Mouse (Mus musculus) ES-E14 (cell line): ENCODE measurements around the gene Tgfbr3. TPM values are rescaled to one million over a fixed set of nuclear protein-coding genes. Genes with fewer than 3 reads are reported as not detected.

ENCODE experiments used
- DNase-seq: peaks from one replicate; pipeline ENCODE4 v3.0.0-alpha.2; 2013; ENCODE audit warnings: low read depth, low spot score
- H3K27ac ChIP-seq: 2 replicates; pipeline ENCODE4 v1.5.1; 2012; ENCODE audit warnings: low read depth, mild to moderate bottlenecking, low read length, moderate library complexity, mixed read lengths; ENCODE audit not compliant: poor library complexity, insufficient read depth, severe bottlenecking
- H3K36me3 ChIP-seq: 2 replicates; pipeline ENCODE4 v1.6.1; 2012; ENCODE audit warnings: mild to moderate bottlenecking, low read length, moderate library complexity, mixed read lengths; ENCODE audit not compliant: control insufficient read depth, poor library complexity, insufficient read depth, severe bottlenecking
- H3K4me1 ChIP-seq, 2 experiments: fragments of 150-350 bp in 1 of 2; sonication (generic) in 1 of 2; 2 replicates each; pipeline ENCODE4 v1.6.1; 2012; ENCODE audit warnings: low read length in 2 of 2, mild to moderate bottlenecking in 1 of 2, mixed read lengths in 1 of 2; ENCODE audit not compliant: control insufficient read depth in 2 of 2, insufficient read depth in 2 of 2, poor library complexity in 1 of 2
- H3K4me3 ChIP-seq, 2 experiments: fragments of 150-350 bp in 1 of 2; sonication (generic) in 1 of 2; 2 replicates each; pipeline ENCODE4 v1.5.1; 2012; ENCODE audit warnings: low read length in 2 of 2, low read depth in 1 of 2, mild to moderate bottlenecking in 1 of 2, mixed read lengths in 1 of 2; ENCODE audit not compliant: insufficient read depth in 1 of 2, poor library complexity in 1 of 2, severe bottlenecking in 1 of 2
- H3K9ac ChIP-seq: 2 replicates; pipeline ENCODE4 v1.6.1; 2012; ENCODE audit warnings: low read depth, mild to moderate bottlenecking, low read length, mixed read lengths; ENCODE audit not compliant: poor library complexity, insufficient read depth, severe bottlenecking
- H3K9me3 ChIP-seq: fragments of 150-350 bp; sonication (generic); 2 replicates; pipeline ENCODE4 v1.6.1; 2012; ENCODE audit warnings: low read depth, mild to moderate bottlenecking, low read length; ENCODE audit not compliant: control insufficient read depth, insufficient read depth
- CHD2 ChIP-seq: IDR thresholded peaks from 2 replicates; pipeline ENCODE4 v1.6.1; 2014; ENCODE audit warnings: mild to moderate bottlenecking, low read depth, low read length, inconsistent platforms
- HCFC1 ChIP-seq: IDR thresholded peaks from 2 replicates; pipeline ENCODE4 v1.6.1; 2012; ENCODE audit warnings: low read length, inconsistent platforms, borderline replicate concordance; ENCODE audit not compliant: insufficient read depth
- MAFK ChIP-seq: IDR thresholded peaks from 2 replicates; pipeline ENCODE4 v1.6.1; 2014; ENCODE audit warnings: mild to moderate bottlenecking, low read depth, low read length, inconsistent platforms; ENCODE audit not compliant: insufficient read depth
- ZC3H11A ChIP-seq: IDR thresholded peaks from 2 replicates; pipeline ENCODE4 v1.6.1; 2012; ENCODE audit warnings: low read depth, mild to moderate bottlenecking, inconsistent platforms, low read length, borderline replicate concordance
- ZNF384 ChIP-seq: IDR thresholded peaks from 2 replicates; pipeline ENCODE4 v1.6.1; 2012; ENCODE audit warnings: low read depth, low read length, inconsistent platforms
- in situ Hi-C, 2 experiments: fragments of 600-800 bp; cut with MboI; formaldehyde crosslinking; loops; one replicate each; pipeline ENCODE4 v1.15.1; 2025; ENCODE audit warnings: low sequenced_read_pairs in 2 of 2, inconsistent platforms in 1 of 2; ENCODE audit not compliant: unreplicated experiment in 2 of 2
- total RNA-seq: library from RNA; depleted of rRNA; stranded (reverse); fragments of 300-350 nt; gene quantifications from 2 replicates; pipeline ENCODE4 v1.2.3, GENCODE M21; 2012

Tgfbr3 gene
- total RNA-seq, 1 experiment = 3.1 TPM

DNA sequence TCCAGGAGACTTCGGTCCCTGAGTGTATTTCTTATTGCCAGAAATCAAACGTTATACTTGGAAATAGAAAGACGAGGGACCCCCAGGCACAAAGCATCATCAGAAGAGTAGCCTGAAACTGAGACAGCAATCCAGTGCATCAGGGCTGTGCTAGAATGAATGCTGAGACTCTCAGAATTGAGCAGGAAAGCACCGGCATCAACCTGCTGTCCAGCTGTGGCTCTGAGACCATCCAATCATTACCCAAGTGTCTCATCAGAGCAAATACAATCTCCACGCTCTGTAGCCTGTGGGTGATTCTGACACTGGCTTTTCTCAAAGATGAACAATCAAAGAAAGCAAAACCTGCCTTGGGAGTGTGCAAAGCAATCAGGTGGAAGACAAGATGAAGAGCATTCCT lies 221.3 kb downstream of the Tgfbr3 start:
- Histone ChIP-seq H3K4me1 (no peaks in the 10 kb centered on the region), H3K27ac (no peak overlapping the region), H3K4me3 (no peak overlapping the region), H3K9ac (no peak overlapping the region), H3K9me3 (no peaks in the 10 kb centered on the region), H3K36me3 (no peaks in the 10 kb centered on the region)
- DNase-seq = no peak
- TF ChIP-seq CHD2 (no peak), MAFK (no peak), ZNF384 (no peak), ZC3H11A (no peak), HCFC1 (no peak)
- in situ Hi-C loops = no loop called here

DNA sequence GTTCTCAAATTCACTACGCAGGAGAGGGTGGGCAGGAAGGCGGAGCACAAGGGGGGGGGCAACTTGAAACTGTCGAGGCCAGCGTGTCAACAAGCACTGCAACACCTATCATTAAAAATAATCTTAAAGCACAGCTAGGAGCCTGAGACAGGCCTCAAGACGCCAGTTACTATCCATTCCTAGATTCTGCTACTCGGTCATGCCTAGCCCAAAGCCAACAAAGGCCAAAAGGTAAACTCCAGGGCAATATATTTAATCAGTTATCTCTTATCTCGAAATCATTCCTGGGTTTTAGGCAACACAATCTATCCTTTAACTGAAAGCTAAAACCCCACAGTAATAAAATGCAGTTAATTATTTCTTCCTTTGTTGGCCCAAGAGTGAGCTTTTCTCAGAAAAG lies 221.9 kb downstream of the Tgfbr3 start:
- no peak for TF ChIP-seq ZNF384
- TF ChIP-seq CHD2 = no peak
- no peak for TF ChIP-seq ZC3H11A
- TF ChIP-seq HCFC1 = no peak
- no peak for TF ChIP-seq MAFK
- Histone ChIP-seq H3K4me3 (no peak overlapping the region), H3K9ac (no peak overlapping the region), H3K27ac (no peak overlapping the region), H3K9me3 (no peaks in the 10 kb centered on the region), H3K36me3 (no peaks in the 10 kb centered on the region), H3K4me1 (no peaks in the 10 kb centered on the region)
- in situ Hi-C loops = no loop called here
- DNase-seq = no peak

DNA sequence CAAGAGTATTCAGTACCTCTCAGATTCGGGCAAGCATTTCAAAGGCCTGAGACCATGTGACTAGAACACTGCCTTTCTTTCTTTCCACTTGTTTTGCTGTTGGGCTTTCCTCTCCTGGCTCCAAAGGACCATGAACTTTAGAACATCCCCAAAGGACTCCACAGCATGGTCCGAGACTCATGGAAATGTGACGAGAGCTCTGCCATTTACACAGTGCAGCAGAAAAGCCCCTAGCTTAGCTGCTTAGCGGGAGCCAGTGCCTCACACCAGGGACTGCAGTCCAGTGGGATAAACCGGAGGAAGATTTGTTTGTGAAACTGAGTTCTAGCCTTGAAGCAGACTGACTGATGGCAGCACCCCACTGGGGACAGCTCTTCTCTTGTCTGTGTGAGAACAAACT lies 224.5 kb downstream of the Tgfbr3 start:
- in situ Hi-C loops = no loop called here
- H3K27ac ChIP-seq = no peak overlapping the region
- H3K9me3 ChIP-seq = no peaks in the 10 kb centered on the region
- no peak for DNase-seq
- no peak overlapping the region for H3K4me3 ChIP-seq
- no peak overlapping the region for H3K9ac ChIP-seq
- no peaks in the 10 kb centered on the region for H3K4me1 ChIP-seq
- H3K36me3 ChIP-seq = no peaks in the 10 kb centered on the region
- TF ChIP-seq MAFK (no peak), ZNF384 (no peak), HCFC1 (no peak)

DNA sequence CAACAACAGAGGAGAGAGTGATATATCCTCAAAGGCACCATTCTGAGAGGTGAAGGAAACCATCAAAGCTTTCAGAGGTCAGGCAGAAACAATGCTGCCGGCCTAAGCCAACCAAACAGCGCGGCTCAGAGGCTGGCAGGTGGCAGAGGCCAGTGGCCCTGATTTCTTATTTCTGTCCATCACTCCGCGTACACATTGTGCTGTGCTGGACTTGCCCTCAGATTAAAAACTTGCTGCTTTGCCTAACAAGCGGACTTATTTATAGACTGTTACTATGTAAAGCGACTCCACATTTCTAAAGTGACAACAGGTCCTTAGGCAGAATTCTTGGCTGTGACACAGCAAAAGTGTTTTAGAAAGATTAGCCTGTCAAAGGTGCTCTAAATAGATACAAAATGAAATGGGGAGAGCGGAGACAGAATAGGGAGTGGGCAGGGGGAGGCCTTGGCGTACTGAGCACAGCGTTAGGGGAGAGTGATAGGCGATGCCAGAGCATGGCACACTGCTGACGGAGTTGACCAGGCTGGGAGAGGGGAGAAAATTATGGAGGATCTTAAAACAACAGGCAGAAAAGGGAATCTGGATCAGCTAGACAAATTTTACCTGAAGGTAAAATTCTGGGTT lies 227.1 kb downstream of the Tgfbr3 start:
- H3K27ac ChIP-seq = no peak overlapping the region
- H3K36me3 ChIP-seq = no peaks in the 10 kb centered on the region
- no peaks in the 10 kb centered on the region for H3K9me3 ChIP-seq
- in situ Hi-C loops = no loop called here
- no peaks in the 10 kb centered on the region for H3K4me1 ChIP-seq
- TF ChIP-seq CHD2 (no peak), HCFC1 (no peak), MAFK (no peak)
- no peak overlapping the region for H3K9ac ChIP-seq
- no peak for DNase-seq
- H3K4me3 ChIP-seq = no peak overlapping the region

DNA sequence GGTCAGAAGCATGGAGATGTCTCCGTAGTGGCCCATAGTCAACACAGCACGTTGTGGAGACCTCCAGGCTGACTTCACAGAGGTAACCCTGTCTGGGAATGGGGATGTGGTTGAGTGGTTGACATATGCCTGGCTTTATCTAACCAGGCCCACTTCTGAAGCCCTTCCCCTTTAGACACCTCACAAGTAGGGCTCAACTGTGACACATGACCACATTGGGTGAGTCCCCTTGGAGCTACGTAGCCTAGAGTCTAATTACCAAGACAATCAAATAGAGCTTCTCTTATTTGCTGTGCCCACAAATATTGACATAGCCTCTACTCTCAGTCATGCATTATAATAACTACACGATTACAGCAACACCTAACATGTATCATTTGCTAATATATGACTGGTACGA lies 229.9 kb downstream of the Tgfbr3 start:
- H3K36me3 ChIP-seq = no peaks in the 10 kb centered on the region
- DNase-seq = no peak
- no peak for TF ChIP-seq ZNF384
- no peak for TF ChIP-seq HCFC1
- TF ChIP-seq CHD2 = no peak
- TF ChIP-seq ZC3H11A = no peak
- TF ChIP-seq MAFK = no peak
- no peak overlapping the region for H3K9ac ChIP-seq
- H3K4me1 ChIP-seq = no peaks in the 10 kb centered on the region
- in situ Hi-C loops = no loop called here
- no peak overlapping the region for H3K4me3 ChIP-seq
- H3K27ac ChIP-seq = no peak overlapping the region
- no peaks in the 10 kb centered on the region for H3K9me3 ChIP-seq
